Mouse (Mus musculus) CH12.LX (cell line): ENCODE results near the gene Tbc1d2.

Source experiments
- CTCF ChIP-seq, 2 experiments: IDR thresholded peaks in 1 of 2; conservative IDR thresholded peaks in 1 of 2; 2 replicates each; pipeline ENCODE4 v1.5.1; 2011 to 2012; ENCODE audit warnings: low read depth in 2 of 2, low read length in 2 of 2, improper control_type of control experiment in 1 of 2, inconsistent platforms in 1 of 2, mild to moderate bottlenecking in 1 of 2, moderate library complexity in 1 of 2
- EP300 ChIP-seq: IDR thresholded peaks from 2 replicates; pipeline ENCODE4 v1.6.1; 2011; ENCODE audit warnings: low read length, improper control_type of control experiment
- ETS1 ChIP-seq: conservative IDR thresholded peaks from 2 replicates; pipeline ENCODE4 v1.6.1; 2012; ENCODE audit warnings: low read depth, mild to moderate bottlenecking, inconsistent platforms, low read length, improper control_type of control experiment, moderate library complexity
- POLR2A ChIP-seq: IDR thresholded peaks from 2 replicates; pipeline ENCODE4 v1.6.1; 2011; ENCODE audit warnings: low read depth, mild to moderate bottlenecking, improper control_type of control experiment, low read length
- TCF12 ChIP-seq: IDR thresholded peaks from 2 replicates; pipeline ENCODE4 v1.6.1; 2014; ENCODE audit warnings: low read depth, mild to moderate bottlenecking, inconsistent platforms, low read length, improper control_type of control experiment

- TF ChIP-seq POLR2A (no peak), CTCF (conservative IDR thresholded peaks at IDR 0.05 in 1 of 2, IDR thresholded peaks at IDR 0.05 in 1 of 2; ENCODE audit: low read depth in 2 of 2, low read length in 2 of 2) (no peak), ETS1 (no peak), EP300 (no peak), TCF12 (no peak)
Observed at GRCm38 (mm10) chr4:46684160-46684559, 34.2 kb upstream of the Tbc1d2 start.
